Mouse (Mus musculus) forebrain, embryonic 14.5 days (tissue): ENCODE data around the gene Dcst2. TPM values are rescaled to one million over a fixed set of nuclear protein-coding genes. Genes with fewer than 3 reads are reported as not detected.
A peak's percentile ranks its signal among the peaks of the same experiment; 100 is the strongest.

Experiments
- ATAC-seq: fragments of 200-750 bp; cut with Nextera tagmentation; 2 replicates; pipeline ENCODE4 v1.8.0; 2017; ENCODE audit warnings: mild to moderate bottlenecking, moderate library complexity
- DNase-seq: peaks from one replicate; pipeline ENCODE4 v3.0.0-alpha.2; 2015; ENCODE audit warnings: low spot score
- H3K27ac ChIP-seq: fragments of 300-500 bp; sonication (generic); 2 replicates; pipeline ENCODE4 v1.5.1; 2014; ENCODE audit warnings: low read depth, mild to moderate bottlenecking, control low read depth, low read length, moderate library complexity
- H3K27me3 ChIP-seq: fragments of 300-500 bp; sonication (generic); replicated peaks from 2 replicates; pipeline ENCODE4 v1.6.1; 2014; ENCODE audit warnings: low read length, control low read depth, mixed read lengths; ENCODE audit not compliant: control insufficient read depth, insufficient read depth
- H3K36me3 ChIP-seq: fragments of 300-500 bp; sonication (generic); 2 replicates; pipeline ENCODE4 v1.6.1; 2014; ENCODE audit warnings: low read length, control low read depth; ENCODE audit not compliant: control insufficient read depth, insufficient read depth
- H3K4me1 ChIP-seq: fragments of 300-500 bp; sonication (generic); 2 replicates; pipeline ENCODE4 v1.6.1; 2014; ENCODE audit warnings: antibody characterized with exemption, low read length, control low read depth; ENCODE audit not compliant: control insufficient read depth, insufficient read depth
- H3K4me2 ChIP-seq: fragments of 300-500 bp; sonication (generic); 2 replicates; pipeline ENCODE4 v1.6.1; 2014; ENCODE audit warnings: mild to moderate bottlenecking, control low read depth, low read length
- H3K4me3 ChIP-seq: fragments of 300-500 bp; sonication (generic); 2 replicates; pipeline ENCODE4 v1.5.1; 2014; ENCODE audit warnings: low read depth, low read length, control low read depth
- H3K9ac ChIP-seq: fragments of 300-500 bp; sonication (generic); 2 replicates; pipeline ENCODE4 v1.6.1; 2014; ENCODE audit warnings: mild to moderate bottlenecking, low read length, control low read depth, moderate library complexity
- H3K9me3 ChIP-seq: fragments of 300-500 bp; sonication (generic); replicated peaks from 2 replicates; pipeline ENCODE4 v1.6.1; 2016; ENCODE audit warnings: low read length, control low read depth, mixed read lengths; ENCODE audit not compliant: control insufficient read depth
- WGBS: fragments of 180-500 bp; shearing (Covaris S2); extraction: QIAGEN DNeasy Blood & Tissue Kit; methylation state at CpG from one replicate; pipeline ENCODE4 v1.1.7; 2014; 5-methylcytosine and 5-hydroxymethylcytosine counted together
- polyA plus RNA-seq: library from polyadenylated mRNA; unstranded; fragments of >200 nt; fragmentation: Nextera tagmentation; extraction: Ambion mirVana; gene quantifications from 2 replicates; pipeline ENCODE4 v1.2.1, GENCODE M21; 2014

The Dcst2 gene
- polyA plus RNA-seq, 1 experiment from 2014 or later: 0.08 TPM

GRCm38 (mm10) chr3:89392871-89393311 lies 31.1 kb downstream of the Dcst2 start:
- Histone ChIP-seq H3K9ac (peak overlapping the region; percentile 66; the same call in 1 of the 2 replicates), H3K27me3 (peaks cover 18% of the 10 kb centered on the region), H3K4me3 (peak overlapping the region; percentile 36), H3K4me1 (peaks cover 44% of the 10 kb centered on the region), H3K27ac (no peak overlapping the region), H3K36me3 (no peaks in the 10 kb centered on the region), H3K4me2 (peak overlapping the region; percentile 99), H3K9me3 (no peaks in the 10 kb centered on the region)
- DNase-seq (no peak), ATAC-seq (no peak)
- 1% methylated on average over 22 of the region's 24 CpGs for WGBS

GRCm38 (mm10) chr3:89393605-89394004 lies 31.8 kb downstream of the Dcst2 start:
- Histone ChIP-seq H3K9ac (peak overlapping the region; percentile 51), H3K27ac (peak overlapping the region; percentile 49; the same call in 1 of the 2 replicates), H3K4me1 (peaks cover 44% of the 10 kb centered on the region), H3K4me2 (peak overlapping the region; percentile 99), H3K9me3 (no peaks in the 10 kb centered on the region), H3K27me3 (peaks cover 18% of the 10 kb centered on the region), H3K4me3 (peak overlapping the region; percentile 36), H3K36me3 (no peaks in the 10 kb centered on the region)
- ATAC-seq (peak; percentile 92), DNase-seq (peak; percentile 96)
- WGBS: 0% methylated on average over 15 of the region's 15 CpGs

GRCm38 (mm10) chr3:89394006-89394893 lies 32.5 kb downstream of the Dcst2 start, which contains the start of gene Zbtb7b:
Zbtb7b (minus strand) TSS chr3:89394776.
- under 1% methylated on average over 39 of the region's 42 CpGs for WGBS
- peaks cover 44% of the 10 kb centered on the region for H3K4me1 ChIP-seq
- H3K27me3 ChIP-seq: peaks cover 18% of the 10 kb centered on the region
- peak within 1 kb of the TSS; percentile 51 for H3K9ac ChIP-seq
- no peaks in the 10 kb centered on the region for H3K36me3 ChIP-seq
- peak within 1 kb of the TSS; percentile 37 for H3K4me3 ChIP-seq
- no peaks in the 10 kb centered on the region for H3K9me3 ChIP-seq
- DNase-seq (peak; percentile 65), ATAC-seq (peak; percentile 54)
- H3K27ac ChIP-seq: peak within 1 kb of the TSS; percentile 49; the same call in 1 of the 2 replicates
- H3K4me2 ChIP-seq: peak within 1 kb of the TSS; percentile 99

- ATAC-seq: no peak
These were observed 33.1 kb downstream of the Dcst2 start for GRCm38 (mm10) chr3:89394894-89395256.

GRCm38 (mm10) chr3:89395419-89395805 lies 33.6 kb downstream of the Dcst2 start:
- no peak for ATAC-seq
- Histone ChIP-seq H3K27me3 (peaks cover 18% of the 10 kb centered on the region), H3K4me3 (peak overlapping the region; percentile 37), H3K27ac (no peak overlapping the region), H3K36me3 (no peaks in the 10 kb centered on the region), H3K4me1 (peaks cover 44% of the 10 kb centered on the region), H3K4me2 (peak overlapping the region; percentile 99), H3K9ac (no peak overlapping the region), H3K9me3 (no peaks in the 10 kb centered on the region)
- 4% methylated on average over 10 of the region's 10 CpGs for WGBS
- no peak for DNase-seq

More at GRCm38 (mm10) chr3:89394894-89395256, 33.1 kb downstream of the Dcst2 start:
- peaks cover 18% of the 10 kb centered on the region for H3K27me3 ChIP-seq
- no peaks in the 10 kb centered on the region for H3K36me3 ChIP-seq
- H3K4me3 ChIP-seq: peak overlapping the region; percentile 36
- H3K9me3 ChIP-seq: no peaks in the 10 kb centered on the region
- peaks cover 44% of the 10 kb centered on the region for H3K4me1 ChIP-seq
- under 1% methylated on average over 10 of the region's 12 CpGs for WGBS
- H3K27ac ChIP-seq: no peak overlapping the region; the same call in 1 of the 2 replicates
- peak; percentile 82 for DNase-seq
- H3K9ac ChIP-seq: peak overlapping the region; percentile 51
- H3K4me2 ChIP-seq: peak overlapping the region; percentile 99

- H3K9ac ChIP-seq: peak overlapping the region; percentile 61
- no peak for ATAC-seq
- H3K4me1 ChIP-seq: peaks cover 38% of the 10 kb centered on the region
- peak overlapping the region; percentile 99 for H3K4me2 ChIP-seq
- peak; percentile 83 for DNase-seq
- WGBS: 1% methylated on average over 44 of the region's 44 CpGs
- H3K27me3 ChIP-seq: peaks cover 18% of the 10 kb centered on the region
- H3K4me3 ChIP-seq: peak overlapping the region; percentile 37
- H3K36me3 ChIP-seq: peaks cover under 1% of the 10 kb centered on the region; the same call in 1 of the 2 replicates
- H3K27ac ChIP-seq: no peak overlapping the region
- H3K9me3 ChIP-seq: no peaks in the 10 kb centered on the region
These were observed 34.3 kb downstream of the Dcst2 start for GRCm38 (mm10) chr3:89395806-89396653.

GRCm38 (mm10) chr3:89396654-89397005 lies 34.9 kb downstream of the Dcst2 start:
- Histone ChIP-seq H3K27ac (no peak overlapping the region), H3K9ac (peak overlapping the region; percentile 61; the same call in 1 of the 2 replicates), H3K4me2 (peak overlapping the region; percentile 99), H3K36me3 (peaks cover 6% of the 10 kb centered on the region), H3K27me3 (peaks cover 18% of the 10 kb centered on the region), H3K4me3 (no peak overlapping the region; the same call in 1 of the 2 replicates), H3K4me1 (peaks cover 32% of the 10 kb centered on the region), H3K9me3 (no peaks in the 10 kb centered on the region)
- ATAC-seq (no peak), DNase-seq (no peak)
- WGBS: under 1% methylated on average over 4 of the region's 4 CpGs

- no peak for ATAC-seq
- Histone ChIP-seq H3K27ac (no peak overlapping the region), H3K4me3 (no peak overlapping the region), H3K36me3 (peaks cover 47% of the 10 kb centered on the region), H3K4me2 (no peak overlapping the region), H3K27me3 (no peaks in the 10 kb centered on the region), H3K9me3 (no peaks in the 10 kb centered on the region), H3K4me1 (no peaks in the 10 kb centered on the region), H3K9ac (no peak overlapping the region)
- WGBS: 93% methylated on average over 7 of the region's 7 CpGs
- no peak for DNase-seq
These were observed 39.6 kb downstream of the Dcst2 start for GRCm38 (mm10) chr3:89401329-89401728.
